Mouse (Mus musculus): ENCODE data around the gene Tanc2. TPM values are rescaled to one million over a fixed set of nuclear protein-coding genes. Genes with fewer than 3 reads are reported as not detected.
A peak's percentile ranks its signal among the peaks of the same experiment; 100 is the strongest.

Gene Tanc2
- 3.0 and 3.5 TPM in 2 replicates for polyA plus RNA-seq (2015; fragmentation: Nextera tagmentation; extraction: Ambion mirVana)

- no peaks in the 10 kb centered on the region for H3K4me1 ChIP-seq (replicated peaks; ENCODE audit: control insufficient read depth, insufficient read depth, low read length)
- H3K36me3 ChIP-seq (ENCODE audit: control insufficient read depth, insufficient read depth), result no peaks in the 10 kb centered on the region
- no peaks in the 10 kb centered on the region for H3K27me3 ChIP-seq (replicated peaks; ENCODE audit: control insufficient read depth, insufficient read depth, low read length)
- H3K4me2 ChIP-seq (replicated peaks; ENCODE audit: low read depth), result peak within 1 kb of the TSS; percentile 77
- WGBS, result under 1% methylated on average over 79 of the region's 87 CpGs
- H3K9me3 ChIP-seq (ENCODE audit: control insufficient read depth), result no peaks in the 10 kb centered on the region
- peak; percentile 16; the same call in 1 of the 2 replicates for ATAC-seq
- H3K27ac ChIP-seq (ENCODE audit: low read depth, low read length), result peak within 1 kb of the TSS; percentile 82
- H3K9ac ChIP-seq (ENCODE audit: low read depth, low read length), result peak within 1 kb of the TSS; percentile 77
- TF ChIP-seq CTCF (IDR thresholded peaks at IDR 0.05; ENCODE audit: low read depth), result no peak
- peak within 1 kb of the TSS; percentile 63 for H3K4me3 ChIP-seq (ENCODE audit: low read depth, low read length)
These were observed at the start of gene Tanc2 for GRCm38 (mm10) chr11:105589877-105590641. Gene Tanc2 (plus strand): TSS chr11:105589986.

GRCm38 (mm10) chr11:105540781-105541180 lies 49.0 kb upstream of the Tanc2 start:
- Histone ChIP-seq H3K4me2 (replicated peaks; ENCODE audit: low read depth) (no peak overlapping the region), H3K4me1 (replicated peaks; ENCODE audit: control insufficient read depth, insufficient read depth, low read length) (no peaks in the 10 kb centered on the region), H3K9me3 (ENCODE audit: control insufficient read depth) (no peaks in the 10 kb centered on the region), H3K36me3 (ENCODE audit: control insufficient read depth, insufficient read depth) (no peaks in the 10 kb centered on the region), H3K4me3 (ENCODE audit: low read depth, low read length) (no peak overlapping the region), H3K27me3 (replicated peaks; ENCODE audit: control insufficient read depth, insufficient read depth, low read length) (no peaks in the 10 kb centered on the region), H3K9ac (ENCODE audit: low read depth, low read length) (no peak overlapping the region), H3K27ac (ENCODE audit: low read depth, low read length) (no peak overlapping the region)
- no peak for ATAC-seq
- TF ChIP-seq CTCF (IDR thresholded peaks at IDR 0.05; ENCODE audit: low read depth), result no peak
- WGBS, result 91% methylated on average over 8 of the region's 8 CpGs

- Histone ChIP-seq H3K4me1 (replicated peaks; ENCODE audit: control insufficient read depth, insufficient read depth, low read length) (no peaks in the 10 kb centered on the region), H3K27ac (ENCODE audit: low read depth, low read length) (no peak overlapping the region), H3K9ac (ENCODE audit: low read depth, low read length) (no peak overlapping the region), H3K36me3 (ENCODE audit: control insufficient read depth, insufficient read depth) (no peaks in the 10 kb centered on the region), H3K4me2 (replicated peaks; ENCODE audit: low read depth) (no peak overlapping the region), H3K9me3 (ENCODE audit: control insufficient read depth) (no peaks in the 10 kb centered on the region), H3K4me3 (ENCODE audit: low read depth, low read length) (no peak overlapping the region), H3K27me3 (replicated peaks; ENCODE audit: control insufficient read depth, insufficient read depth, low read length) (no peaks in the 10 kb centered on the region)
- no peak for ATAC-seq
- TF ChIP-seq CTCF (IDR thresholded peaks at IDR 0.05; ENCODE audit: low read depth), result no peak
- 91% methylated on average over 4 of the region's 4 CpGs for WGBS
These were observed 48.4 kb upstream of the Tanc2 start for GRCm38 (mm10) chr11:105541366-105541765.

- Histone ChIP-seq H3K9me3 (ENCODE audit: control insufficient read depth) (no peaks in the 10 kb centered on the region), H3K27me3 (replicated peaks; ENCODE audit: control insufficient read depth, insufficient read depth, low read length) (no peaks in the 10 kb centered on the region), H3K9ac (ENCODE audit: low read depth, low read length) (no peak overlapping the region), H3K36me3 (ENCODE audit: control insufficient read depth, insufficient read depth) (no peaks in the 10 kb centered on the region), H3K4me2 (replicated peaks; ENCODE audit: low read depth) (no peak overlapping the region), H3K4me1 (replicated peaks; ENCODE audit: control insufficient read depth, insufficient read depth, low read length) (no peaks in the 10 kb centered on the region), H3K27ac (ENCODE audit: low read depth, low read length) (no peak overlapping the region), H3K4me3 (ENCODE audit: low read depth, low read length) (no peak overlapping the region)
- no peak for TF ChIP-seq CTCF (IDR thresholded peaks at IDR 0.05; ENCODE audit: low read depth)
- WGBS, result 48% methylated on average over 1 of the region's 1 CpGs
- no peak for ATAC-seq
These were observed 47.7 kb upstream of the Tanc2 start for GRCm38 (mm10) chr11:105542129-105542528.

- H3K27ac ChIP-seq (ENCODE audit: low read depth, low read length), result no peak overlapping the region
- no peak overlapping the region for H3K9ac ChIP-seq (ENCODE audit: low read depth, low read length)
- H3K36me3 ChIP-seq (ENCODE audit: control insufficient read depth, insufficient read depth), result no peaks in the 10 kb centered on the region
- H3K9me3 ChIP-seq (ENCODE audit: control insufficient read depth), result no peaks in the 10 kb centered on the region
- TF ChIP-seq CTCF (IDR thresholded peaks at IDR 0.05; ENCODE audit: low read depth), result no peak
- 0 out of 2 replicates have a peak, but pooled peaks cover 3% of the 10 kb centered on the region for H3K4me1 ChIP-seq (replicated peaks; ENCODE audit: control insufficient read depth, insufficient read depth, low read length)
- no peaks in the 10 kb centered on the region for H3K27me3 ChIP-seq (replicated peaks; ENCODE audit: control insufficient read depth, insufficient read depth, low read length)
- no peak for ATAC-seq
- no peak overlapping the region for H3K4me2 ChIP-seq (replicated peaks; ENCODE audit: low read depth)
- H3K4me3 ChIP-seq (ENCODE audit: low read depth, low read length), result no peak overlapping the region
- 48% methylated on average over 8 of the region's 8 CpGs for WGBS
These were observed 44.0 kb upstream of the Tanc2 start for GRCm38 (mm10) chr11:105545801-105546200.

- no peak overlapping the region for H3K4me2 ChIP-seq (replicated peaks; ENCODE audit: low read depth)
- 0 out of 2 replicates have a peak, but pooled peaks cover 3% of the 10 kb centered on the region for H3K4me1 ChIP-seq (replicated peaks; ENCODE audit: control insufficient read depth, insufficient read depth, low read length)
- WGBS, result 51% methylated on average over 6 of the region's 6 CpGs
- no peaks in the 10 kb centered on the region for H3K9me3 ChIP-seq (ENCODE audit: control insufficient read depth)
- H3K36me3 ChIP-seq (ENCODE audit: control insufficient read depth, insufficient read depth), result no peaks in the 10 kb centered on the region
- H3K27me3 ChIP-seq (replicated peaks; ENCODE audit: control insufficient read depth, insufficient read depth, low read length), result no peaks in the 10 kb centered on the region
- H3K4me3 ChIP-seq (ENCODE audit: low read depth, low read length), result no peak overlapping the region
- H3K27ac ChIP-seq (ENCODE audit: low read depth, low read length), result no peak overlapping the region
- no peak overlapping the region for H3K9ac ChIP-seq (ENCODE audit: low read depth, low read length)
- ATAC-seq, result no peak
- TF ChIP-seq CTCF (IDR thresholded peaks at IDR 0.05; ENCODE audit: low read depth), result no peak
These were observed 43.4 kb upstream of the Tanc2 start for GRCm38 (mm10) chr11:105546393-105546792.

All from intestine, postnatal 0 days (tissue).